Mouse (Mus musculus) forebrain, postnatal 0 days (tissue): ENCODE measurements around the gene Dcaf6. TPM values are rescaled to one million over a fixed set of nuclear protein-coding genes. Genes with fewer than 3 reads are reported as not detected.

ENCODE experiments used
- ATAC-seq: fragments of 200-750 bp; cut with Nextera tagmentation; 2 replicates; pipeline ENCODE4 v1.8.0; 2017; ENCODE audit warnings: mild to moderate bottlenecking, moderate library complexity
- DNase-seq: peaks from one replicate; pipeline ENCODE4 v3.0.0-alpha.2; 2015
- H3K27ac ChIP-seq: fragments of 300-500 bp; sonication (generic); 2 replicates; pipeline ENCODE4 v1.5.1; 2014; ENCODE audit warnings: low read depth, mild to moderate bottlenecking, antibody characterized with exemption, low read length, moderate library complexity, mixed read lengths
- H3K27me3 ChIP-seq: fragments of 300-500 bp; sonication (generic); 2 replicates; pipeline ENCODE4 v1.6.1; 2014; ENCODE audit warnings: mild to moderate bottlenecking, low read length, mixed read lengths; ENCODE audit not compliant: insufficient read depth
- H3K36me3 ChIP-seq: fragments of 300-500 bp; sonication (generic); 2 replicates; pipeline ENCODE4 v1.6.1; 2014; ENCODE audit warnings: mild to moderate bottlenecking, moderate library complexity; ENCODE audit not compliant: insufficient read depth
- H3K4me1 ChIP-seq: fragments of 300-500 bp; sonication (generic); 2 replicates; pipeline ENCODE4 v1.6.1; 2014; ENCODE audit warnings: antibody characterized with exemption; ENCODE audit not compliant: insufficient read depth
- H3K4me2 ChIP-seq: fragments of 300-500 bp; sonication (generic); 2 replicates; pipeline ENCODE4 v1.6.1; 2014; ENCODE audit warnings: low read depth, mild to moderate bottlenecking, moderate library complexity
- H3K4me3 ChIP-seq: fragments of 300-500 bp; sonication (generic); 2 replicates; pipeline ENCODE4 v1.5.1; 2014; ENCODE audit warnings: low read depth, low read length, mixed read lengths
- H3K9ac ChIP-seq: fragments of 300-500 bp; sonication (generic); 2 replicates; pipeline ENCODE4 v1.6.1; 2014; ENCODE audit warnings: mild to moderate bottlenecking
- H3K9me3 ChIP-seq: fragments of 300-500 bp; sonication (generic); 2 replicates; pipeline ENCODE4 v1.6.1; 2016; ENCODE audit warnings: low read length
- CTCF ChIP-seq: sonication (generic); IDR thresholded peaks from 2 replicates; pipeline ENCODE4 v1.5.1; 2016; ENCODE audit warnings: antibody characterized with exemption, control low read depth, low read depth
- WGBS: fragments of 180-500 bp; shearing (Covaris S2); extraction: QIAGEN DNeasy Blood & Tissue Kit; methylation state at CpG from one replicate; pipeline ENCODE4 v1.1.7; 2014; 5-methylcytosine and 5-hydroxymethylcytosine counted together
- polyA plus RNA-seq: library from polyadenylated mRNA; unstranded; fragments of >200 nt; fragmentation: Nextera tagmentation; extraction: Ambion mirVana; gene quantifications from 2 replicates; pipeline ENCODE4 v1.2.1, GENCODE M21; 2015
- total RNA-seq: library from RNA; depleted of rRNA; stranded (reverse); fragments of >200 nt; gene quantifications from 2 replicates; pipeline ENCODE4 v1.2.3, GENCODE M21; 2014; rRNA removed

Gene Dcaf6
- total and polyA plus RNA-seq, 2 experiments from 2014 or later = 23.6 to 43.5 TPM

GRCm38 (mm10) chr1:165288165-165288564 is 172.1 kb downstream of the Dcaf6 start:
- no peak overlapping the region for H3K9ac ChIP-seq
- peaks cover 9% of the 10 kb centered on the region; the same call in 1 of the 2 replicates for H3K4me1 ChIP-seq
- H3K9me3 ChIP-seq = no peaks in the 10 kb centered on the region
- no peak for DNase-seq
- H3K27ac ChIP-seq = no peak overlapping the region
- no peak for TF ChIP-seq CTCF
- WGBS = 82% methylated on average over 9 of the region's 9 CpGs
- ATAC-seq = no peak
- no peak overlapping the region for H3K4me2 ChIP-seq
- no peaks in the 10 kb centered on the region for H3K27me3 ChIP-seq
- H3K36me3 ChIP-seq = no peaks in the 10 kb centered on the region; the same call in 1 of the 2 replicates
- no peak overlapping the region for H3K4me3 ChIP-seq

- Histone ChIP-seq H3K9ac (no peak overlapping the region), H3K9me3 (no peaks in the 10 kb centered on the region), H3K27me3 (no peaks in the 10 kb centered on the region), H3K27ac (no peak overlapping the region), H3K36me3 (no peaks in the 10 kb centered on the region), H3K4me2 (peak overlapping the region; percentile 75), H3K4me3 (peak overlapping the region; percentile 81; the same call in 1 of the 2 replicates), H3K4me1 (peaks cover 18% of the 10 kb centered on the region)
- DNase-seq (no peak), ATAC-seq (no peak)
- no peak for TF ChIP-seq CTCF
- 43% methylated on average over 7 of the region's 7 CpGs for WGBS
Observed at GRCm38 (mm10) chr1:165284096-165284495, 176.2 kb downstream of the Dcaf6 start.

GRCm38 (mm10) chr1:165282967-165283345 is 177.3 kb downstream of the Dcaf6 start:
- Histone ChIP-seq H3K36me3 (no peaks in the 10 kb centered on the region), H3K27me3 (no peaks in the 10 kb centered on the region; the same call in 1 of the 2 replicates), H3K9ac (peak overlapping the region; percentile 95), H3K4me2 (peak overlapping the region; percentile 75), H3K4me3 (peak overlapping the region; percentile 81), H3K27ac (peak overlapping the region; percentile 83), H3K9me3 (no peaks in the 10 kb centered on the region), H3K4me1 (peaks cover 18% of the 10 kb centered on the region)
- TF ChIP-seq CTCF = no peak
- DNase-seq (no peak), ATAC-seq (no peak)
- WGBS = 10% methylated on average over 7 of the region's 7 CpGs

GRCm38 (mm10) chr1:165282222-165282966 is 177.9 kb downstream of the Dcaf6 start:
- Histone ChIP-seq H3K4me2 (peak overlapping the region; percentile 75), H3K4me1 (peaks cover 18% of the 10 kb centered on the region), H3K9me3 (no peaks in the 10 kb centered on the region), H3K9ac (peak overlapping the region; percentile 95), H3K36me3 (no peaks in the 10 kb centered on the region), H3K27me3 (no peaks in the 10 kb centered on the region; the same call in 1 of the 2 replicates), H3K4me3 (peak overlapping the region; percentile 81), H3K27ac (peak overlapping the region; percentile 83)
- 0% methylated on average over 35 of the region's 35 CpGs for WGBS
- ATAC-seq (peak; percentile 62), DNase-seq (peak; percentile 75)
- peak; percentile 25; the same call in 1 of the 2 replicates for TF ChIP-seq CTCF

- no peaks in the 10 kb centered on the region; the same call in 1 of the 2 replicates for H3K27me3 ChIP-seq
- DNase-seq (peak; percentile 78), ATAC-seq (peak; percentile 79)
- H3K4me1 ChIP-seq = peaks cover 18% of the 10 kb centered on the region
- under 1% methylated on average over 52 of the region's 71 CpGs for WGBS
- H3K27ac ChIP-seq = peak overlapping the region; percentile 83
- no peaks in the 10 kb centered on the region for H3K36me3 ChIP-seq
- H3K4me3 ChIP-seq = peak overlapping the region; percentile 81
- H3K9ac ChIP-seq = peak overlapping the region; percentile 95
- TF ChIP-seq CTCF = no peak
- H3K4me2 ChIP-seq = peak overlapping the region; percentile 75
- H3K9me3 ChIP-seq = no peaks in the 10 kb centered on the region
Observed at GRCm38 (mm10) chr1:165281351-165282221, 178.7 kb downstream of the Dcaf6 start.

- peak overlapping the region; percentile 95; the same call in 1 of the 2 replicates for H3K9ac ChIP-seq
- DNase-seq (peak; percentile 32), ATAC-seq (no peak)
- H3K4me3 ChIP-seq = peak overlapping the region; percentile 81; the same call in 1 of the 2 replicates
- H3K27ac ChIP-seq = peak overlapping the region; percentile 83
- TF ChIP-seq CTCF = no peak
- H3K4me1 ChIP-seq = peaks cover 18% of the 10 kb centered on the region
- no peaks in the 10 kb centered on the region for H3K36me3 ChIP-seq
- H3K4me2 ChIP-seq = peak overlapping the region; percentile 75
- H3K27me3 ChIP-seq = no peaks in the 10 kb centered on the region; the same call in 1 of the 2 replicates
- H3K9me3 ChIP-seq = no peaks in the 10 kb centered on the region
- WGBS = 13% methylated on average over 10 of the region's 10 CpGs
Observed at GRCm38 (mm10) chr1:165280741-165281140, 179.5 kb downstream of the Dcaf6 start.

Other genes starting within 250 kb of the Dcaf6 start
- 52.4 and 54.8 TPM in 2 replicates for gene Tiprl, start 223.5 kb downstream of the Dcaf6 start, total RNA-seq
- gene Tiprl, start 223.5 kb downstream of the Dcaf6 start, polyA plus RNA-seq = 151 and 152 TPM in 2 replicates
- gene Gpr161, start 164.7 kb downstream of the Dcaf6 start, total RNA-seq = 40.9 and 51.0 TPM in 2 replicates
- 2.5 and 2.8 TPM in 2 replicates for gene Gpr161, start 164.7 kb downstream of the Dcaf6 start, polyA plus RNA-seq
- 127 and 170 TPM in 2 replicates for gene Mpc2, start 162 bp upstream of the Dcaf6 start, total RNA-seq
- 251 and 283 TPM in 2 replicates for gene Mpc2, start 162 bp upstream of the Dcaf6 start, polyA plus RNA-seq
- gene Adcy10, start 24.7 kb upstream of the Dcaf6 start, total RNA-seq = 0.31 TPM in 1 of 2 replicates, not detected in the other
- 0.10 TPM in 1 of 2 replicates, not detected in the other for gene Adcy10, start 24.7 kb upstream of the Dcaf6 start, polyA plus RNA-seq
- 23.9 and 25.2 TPM in 2 replicates for gene Mpzl1, start 174.1 kb upstream of the Dcaf6 start, total RNA-seq
- gene Mpzl1, start 174.1 kb upstream of the Dcaf6 start, polyA plus RNA-seq = 117 and 127 TPM in 2 replicates
- gene Rcsd1, start 249.3 kb upstream of the Dcaf6 start, total RNA-seq = 5.9 and 8.0 TPM in 2 replicates
- gene Rcsd1, start 249.3 kb upstream of the Dcaf6 start, polyA plus RNA-seq = 7.5 and 7.9 TPM in 2 replicates